Mouse (Mus musculus): ENCODE data around the gene Pla2g15. TPM values are rescaled to one million over a fixed set of nuclear protein-coding genes. Genes with fewer than 3 reads are reported as not detected.

Gene Pla2g15
- total and polyA plus RNA-seq, 3 experiments, result 4.0 to 9.4 TPM; not detected in 1

- no peak for TF ChIP-seq MEF2A (IDR thresholded peaks at IDR 0.05; ENCODE audit: extremely low read depth, insufficient replicate concordance, low read depth, low read length, poor library complexity, severe bottlenecking)
- TF ChIP-seq POLR2AphosphoS5 (IDR thresholded peaks at IDR 0.05; ENCODE audit: borderline replicate concordance, low read depth, low read length), result no peak
- TF ChIP-seq CHD1 (IDR thresholded peaks at IDR 0.05; ENCODE audit: low read depth, low read length), result no peak
- 0 out of 2 replicates have a peak, but pooled peaks have one; percentile 29 for TF ChIP-seq MYC (IDR thresholded peaks at IDR 0.05; ENCODE audit: low read depth, low read length)
- no peak for TF ChIP-seq RAD21 (IDR thresholded peaks at IDR 0.05; ENCODE audit: low read depth, low read length)
Measured at GRCm38 (mm10) chr8:106149801-106150652, at the start of gene Pla2g15 (continued).

GRCm38 (mm10) chr8:106102321-106102720 lies 47.9 kb upstream of the Pla2g15 start:
- no peak for DNase-seq (ENCODE audit: low read depth, low spot score)
- TF ChIP-seq JUND (IDR thresholded peaks at IDR 0.05; ENCODE audit: low read depth, low read length) (no peak), BHLHE40 (IDR thresholded peaks at IDR 0.05; ENCODE audit: borderline replicate concordance, low read depth, low read length) (no peak), POLR2AphosphoS2 (IDR thresholded peaks at IDR 0.05; ENCODE audit: low read length) (no peak), MAX (IDR thresholded peaks at IDR 0.05; ENCODE audit: low read length) (no peak), MYC (IDR thresholded peaks at IDR 0.05; ENCODE audit: low read depth, low read length) (no peak), ZKSCAN1 (IDR thresholded peaks at IDR 0.05; ENCODE audit: low read depth, low read length) (no peak), MYB (IDR thresholded peaks at IDR 0.05; ENCODE audit: low read depth, low read length) (no peak), ELF1 (IDR thresholded peaks at IDR 0.05; ENCODE audit: low read depth, low read length) (no peak), GATA1 (IDR thresholded peaks at IDR 0.05; ENCODE audit: low read depth, low read length) (no peak), POLR2A (IDR thresholded peaks at IDR 0.05; ENCODE audit: control insufficient read depth in 1 of 2, insufficient read depth in 1 of 2, low read depth in 1 of 2, low read length in 2 of 2, poor library complexity in 1 of 2) (no peak), NRF1 (IDR thresholded peaks at IDR 0.05; ENCODE audit: insufficient read depth, low read depth, low read length, poor library complexity, severe bottlenecking) (no peak), SMC3 (IDR thresholded peaks at IDR 0.05; ENCODE audit: low read depth, low read length) (no peak), USF2 (IDR thresholded peaks at IDR 0.05; ENCODE audit: borderline replicate concordance in 1 of 2, insufficient read depth in 1 of 2, low read depth in 1 of 2, low read length in 2 of 2) (no peak), KAT2A (conservative IDR thresholded peaks at IDR 0.05; ENCODE audit: low read depth, low read length) (no peak)
- Histone ChIP-seq H3K4me3 (ENCODE audit: control insufficient read depth in 1 of 2, insufficient read depth in 1 of 2, low read depth in 2 of 2, low read length in 2 of 2) (no peak overlapping the region), H3K27me3 (ENCODE audit: control insufficient read depth in 1 of 2, insufficient read depth in 2 of 2, low read length in 2 of 2) (no peaks in the 10 kb centered on the region), H3K27ac (ENCODE audit: control insufficient read depth, low read depth, low read length) (no peak overlapping the region), H3K36me3 (ENCODE audit: control insufficient read depth in 1 of 2, insufficient read depth in 2 of 2, low read length in 2 of 2) (peaks cover 0 to 30% of the 10 kb centered on the region in 2 experiments; a peak in 2 of 4 replicates), H3K79me2 (ENCODE audit: control insufficient read depth, insufficient read depth, low read length, poor library complexity) (no peaks in the 10 kb centered on the region), H3K9ac (ENCODE audit: control insufficient read depth, low read depth, low read length, poor library complexity, severe bottlenecking) (no peak overlapping the region), H3K9me3 (replicated peaks; ENCODE audit: insufficient read depth, low read length) (no peaks in the 10 kb centered on the region), H3K4me1 (ENCODE audit: control insufficient read depth in 1 of 2, insufficient read depth in 2 of 2, low read length in 2 of 2) (no peaks in the 10 kb centered on the region)
